Mouse (Mus musculus): ENCODE data around the gene Syndig1. TPM values are rescaled to one million over a fixed set of nuclear protein-coding genes. Genes with fewer than 3 reads are reported as not detected.

Syndig1 gene
- total RNA-seq, 2 experiments from 2014 or later, result 52.9 to 64.0 TPM

GRCm38 (mm10) chr2:149872496-149872895, 43.5 kb downstream of the Syndig1 start:
- peak; percentile 15 to 28 for DNase-seq (ENCODE audit: low spot score in 2 of 2)

GRCm38 (mm10) chr2:149873346-149873745, 44.3 kb downstream of the Syndig1 start:
- peak; percentile 81 to 92 for DNase-seq (ENCODE audit: low spot score in 2 of 2)

GRCm38 (mm10) chr2:149877954-149878353, 48.9 kb downstream of the Syndig1 start:
- peak in 1 of 2 experiments; percentile 53 for DNase-seq (ENCODE audit: low spot score in 2 of 2)

GRCm38 (mm10) chr2:149887634-149888033, 58.6 kb downstream of the Syndig1 start:
- no peak for DNase-seq (ENCODE audit: low spot score in 2 of 2)

GRCm38 (mm10) chr2:149891647-149892046, 62.6 kb downstream of the Syndig1 start:
- no peak for DNase-seq (ENCODE audit: low spot score in 2 of 2)

DNA sequence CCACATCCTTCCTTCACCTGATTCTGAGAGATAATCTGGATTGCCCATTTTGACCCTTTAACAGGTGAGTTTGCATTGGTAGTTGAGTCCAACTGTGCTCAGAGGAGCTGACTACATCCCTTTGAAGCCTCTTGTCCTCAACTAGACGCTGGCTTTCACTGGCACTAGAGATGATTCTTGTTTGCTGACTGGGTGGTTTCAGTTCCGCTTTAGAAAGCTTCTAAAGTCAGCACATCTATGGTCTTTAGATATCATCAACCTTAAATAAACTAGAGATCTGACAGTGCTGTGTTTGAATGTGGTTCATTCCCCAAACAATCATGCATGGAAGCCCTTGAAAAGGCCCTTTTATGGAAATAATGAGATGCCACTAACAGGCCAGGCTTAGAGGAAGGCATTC, 67.3 kb downstream of the Syndig1 start:
- DNase-seq (ENCODE audit: low spot score in 2 of 2), result no peak

DNA sequence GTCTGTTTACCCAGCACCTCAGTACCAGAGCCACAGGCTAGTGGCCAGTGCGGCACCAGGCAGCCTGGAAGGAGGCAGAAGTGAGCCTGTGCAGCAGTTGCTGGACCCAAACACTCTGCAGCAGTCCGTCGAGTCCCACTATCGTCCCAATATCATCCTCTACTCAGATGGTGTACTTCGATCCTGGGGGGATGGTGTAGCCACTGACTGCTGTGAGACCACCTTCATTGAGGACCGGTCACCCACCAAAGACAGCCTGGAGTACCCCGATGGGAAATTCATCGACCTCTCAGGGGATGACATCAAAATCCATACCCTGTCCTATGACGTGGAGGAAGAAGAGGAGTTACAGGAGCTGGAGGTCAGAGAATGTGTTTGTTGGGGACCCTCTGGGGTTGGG, 70.6 kb downstream of the Syndig1 start:
- DNase-seq (ENCODE audit: low spot score in 2 of 2), result no peak

- no peak for DNase-seq (ENCODE audit: low spot score in 2 of 2)
Observed at GRCm38 (mm10) chr2:149900606-149901005, 71.6 kb downstream of the Syndig1 start.

DNA sequence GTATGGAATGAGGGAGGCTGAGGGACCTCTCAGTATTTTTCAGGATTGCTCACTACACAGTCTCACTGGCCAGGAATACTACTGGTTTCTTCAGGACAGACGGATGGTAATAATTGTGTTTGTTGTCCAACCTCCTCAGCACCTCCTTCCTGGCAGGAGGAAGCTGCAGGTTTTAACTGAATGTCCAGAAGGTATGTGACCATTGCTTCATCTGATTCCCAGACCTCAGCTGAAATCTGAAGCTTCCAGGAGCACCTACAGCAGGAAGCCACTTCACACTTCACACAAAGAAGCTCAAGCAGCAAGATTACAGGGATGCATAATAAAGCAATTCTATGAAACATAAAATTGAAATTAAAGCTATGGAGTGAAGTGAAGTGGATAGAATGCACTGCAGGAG, 75.4 kb downstream of the Syndig1 start:
- DNase-seq (ENCODE audit: low spot score in 2 of 2), result no peak

GRCm38 (mm10) chr2:149906694-149907093, 77.7 kb downstream of the Syndig1 start:
- DNase-seq (ENCODE audit: low spot score in 2 of 2), result no peak

GRCm38 (mm10) chr2:149917162-149917561, 88.2 kb downstream of the Syndig1 start:
- peak in 1 of 2 experiments; percentile 13 for DNase-seq (ENCODE audit: low spot score in 2 of 2)

DNA sequence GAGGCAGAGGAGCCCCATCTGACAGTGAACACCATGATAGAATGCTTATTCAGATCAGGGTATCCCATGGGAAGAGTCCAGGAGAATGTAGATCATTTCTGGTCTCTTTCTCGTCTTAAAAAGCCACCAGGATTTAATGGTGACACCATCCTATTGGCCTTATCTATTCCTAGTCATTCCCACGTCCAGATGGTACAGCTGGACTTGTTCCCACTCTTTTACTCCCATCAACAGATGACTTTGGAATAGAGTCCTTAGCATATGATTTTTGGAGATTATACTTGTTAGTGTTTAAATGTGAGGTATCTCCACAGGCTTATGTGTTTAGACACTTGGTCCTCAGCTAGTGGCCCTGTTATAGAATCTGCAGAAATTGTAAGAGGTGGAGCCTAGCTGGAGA, 94.5 kb downstream of the Syndig1 start:
- no peak for DNase-seq (ENCODE audit: low spot score in 2 of 2)

DNA sequence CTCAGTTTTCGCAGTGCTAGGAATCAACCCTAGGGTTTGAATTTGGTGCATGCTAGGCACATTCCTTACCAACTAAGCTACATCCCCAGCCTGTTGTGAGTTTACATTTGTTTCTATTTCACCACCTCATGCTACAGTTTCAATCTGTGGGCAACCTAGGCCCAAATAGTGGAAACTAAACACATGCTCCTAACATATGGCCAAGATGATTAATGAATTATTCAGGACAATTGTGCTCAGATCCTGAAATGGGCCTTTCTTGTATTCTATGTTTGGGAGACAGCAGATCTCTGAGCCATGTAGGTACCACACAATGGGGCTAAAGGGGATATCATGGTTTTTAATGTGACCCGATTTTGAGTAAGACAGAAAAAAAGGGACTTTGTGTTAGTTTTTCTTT, 96.9 kb downstream of the Syndig1 start:
- DNase-seq (ENCODE audit: low spot score in 2 of 2), result no peak

DNA sequence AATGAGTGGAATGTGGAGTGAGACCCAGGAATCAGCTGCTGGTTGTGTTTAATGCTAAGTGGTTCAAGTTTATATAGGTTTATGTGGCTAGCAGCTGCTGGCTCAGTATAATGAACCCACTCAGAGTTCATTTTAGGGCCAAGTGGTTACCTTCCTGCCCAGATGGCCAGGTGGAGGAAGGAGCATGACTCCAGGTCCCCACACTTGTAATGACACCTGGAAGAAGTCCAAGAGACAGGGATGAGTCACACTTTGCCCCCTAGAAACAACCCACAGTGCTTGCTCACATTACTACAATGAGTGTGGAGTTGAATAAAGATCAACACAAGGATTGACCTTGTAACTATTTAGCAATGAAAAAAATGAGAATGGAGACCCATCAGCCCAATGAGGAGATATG, 98.0 kb downstream of the Syndig1 start:
- DNase-seq (ENCODE audit: low spot score in 2 of 2), result no peak

DNA sequence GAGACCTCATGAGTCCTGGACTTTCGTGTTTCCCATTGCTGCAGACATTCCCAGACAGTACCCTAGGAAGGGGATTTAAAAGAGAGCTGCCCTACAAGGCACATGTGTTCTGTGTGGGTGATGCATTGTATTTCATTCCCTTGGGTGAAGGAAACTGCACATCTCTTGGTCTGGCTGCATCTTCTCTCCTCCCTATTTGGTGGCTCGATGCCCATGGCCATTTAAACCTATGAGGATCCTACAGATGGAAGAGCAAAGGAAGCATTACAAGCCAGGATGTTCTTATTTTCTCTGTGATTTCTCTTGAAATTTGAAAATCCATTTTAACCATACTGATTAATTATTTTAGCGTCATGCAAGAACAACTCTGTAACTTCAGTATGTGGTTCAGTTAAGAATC, 98.5 kb downstream of the Syndig1 start:
- DNase-seq (ENCODE audit: low spot score in 2 of 2), result no peak

DNA sequence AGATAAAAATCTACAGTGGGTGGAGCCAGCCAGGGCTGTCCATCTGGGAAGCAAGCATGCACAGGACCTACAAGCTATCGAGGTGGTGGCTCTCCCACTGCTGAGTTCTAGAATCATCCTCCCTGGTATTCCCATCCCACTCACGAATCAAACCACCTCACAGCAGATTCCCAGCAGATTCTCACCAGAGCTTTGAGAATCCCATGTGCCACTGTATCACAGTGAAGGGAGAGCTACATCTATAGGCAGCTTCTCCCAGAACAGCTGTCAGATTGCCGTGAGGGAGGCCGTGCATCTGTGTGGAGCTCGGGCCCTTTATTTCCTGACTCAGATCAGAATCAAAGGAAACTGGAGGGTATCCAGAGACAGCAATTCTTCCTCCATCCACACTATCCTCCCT, 101.0 kb downstream of the Syndig1 start:
- DNase-seq (ENCODE audit: low spot score in 2 of 2), result no peak

- DNase-seq (ENCODE audit: low spot score in 2 of 2), result no peak
Observed at GRCm38 (mm10) chr2:149931111-149931510, 102.1 kb downstream of the Syndig1 start.

- no peak for DNase-seq (ENCODE audit: low spot score in 2 of 2)
Observed at GRCm38 (mm10) chr2:149932095-149932494, 103.1 kb downstream of the Syndig1 start.

GRCm38 (mm10) chr2:149933247-149933898, 104.4 kb downstream of the Syndig1 start:
- no peak for DNase-seq (ENCODE audit: low spot score in 2 of 2)

DNA sequence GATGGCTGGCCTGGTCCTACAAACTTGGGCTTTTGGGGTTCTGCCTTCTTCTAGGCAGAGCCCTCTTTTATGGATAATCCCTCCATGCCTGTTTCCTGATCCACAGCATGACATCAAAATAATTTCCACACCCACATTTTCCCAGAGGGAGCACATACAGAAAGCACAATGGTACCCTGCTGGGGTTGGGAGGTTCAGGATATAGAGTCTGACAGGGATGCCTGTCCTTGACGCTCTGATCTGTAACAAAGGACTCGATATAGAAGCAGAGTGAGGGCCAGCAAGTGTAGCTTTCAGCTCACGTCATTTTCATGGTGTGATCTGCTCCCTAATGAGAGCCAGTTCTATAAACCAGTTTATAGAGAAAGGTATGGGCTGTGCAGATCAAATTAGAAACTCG, 105.1 kb downstream of the Syndig1 start:
- no peak for DNase-seq (ENCODE audit: low spot score in 2 of 2)

DNA sequence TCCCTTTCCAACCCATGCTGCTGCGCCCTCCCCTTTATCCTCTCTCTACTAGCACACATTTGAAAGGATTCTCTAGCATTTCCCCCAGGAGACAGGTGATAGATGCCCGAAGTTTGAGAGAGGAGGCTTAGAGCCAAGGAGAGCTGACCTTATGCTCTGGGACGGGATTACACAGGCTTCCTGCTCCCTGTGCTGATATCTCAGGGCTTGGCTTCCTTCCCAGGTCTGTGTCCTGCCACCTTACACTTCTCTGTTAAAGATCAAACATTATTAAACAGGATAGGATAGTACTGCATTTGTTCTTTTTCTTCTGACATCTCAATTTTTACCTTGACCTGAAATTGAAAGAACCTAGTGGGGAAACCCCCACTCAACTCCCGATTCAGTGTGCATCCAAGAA, 109.8 kb downstream of the Syndig1 start:
- DNase-seq (ENCODE audit: low spot score in 2 of 2), result no peak

DNA sequence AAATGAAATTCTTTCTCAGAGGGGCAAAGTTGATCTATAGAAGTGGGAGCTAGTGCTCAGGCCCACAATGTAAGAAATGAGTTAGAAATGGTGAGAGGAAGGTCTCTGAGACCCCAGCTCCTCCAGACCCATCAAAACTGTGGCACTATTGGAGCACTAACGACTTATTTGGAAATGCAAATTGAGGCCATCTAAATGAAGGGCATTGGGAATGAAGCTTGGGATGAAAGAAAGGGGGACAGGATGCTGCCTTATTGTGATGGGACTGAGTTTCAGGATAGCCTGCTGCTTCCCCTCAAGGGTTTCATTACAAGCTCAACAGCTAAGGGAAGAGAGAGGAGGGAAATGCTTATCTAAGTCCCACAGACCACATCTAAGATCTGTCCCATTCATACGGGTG, 110.6 kb downstream of the Syndig1 start:
- DNase-seq (ENCODE audit: low spot score in 2 of 2), result no peak

- no peak for DNase-seq (ENCODE audit: low spot score in 2 of 2)
Observed at GRCm38 (mm10) chr2:149950641-149951040, 121.6 kb downstream of the Syndig1 start.

GRCm38 (mm10) chr2:149971014-149971413, 142.0 kb downstream of the Syndig1 start:
- no peak for DNase-seq (ENCODE audit: low spot score in 2 of 2)
